Comparison of ENCODE assay signal across 8 mouse cellular contexts in genomic region chr15:57600562-57600961, GRCm38 (mm10).
A peak's percentile ranks its signal among the peaks of the same experiment; 100 is the strongest.
DNase-seq lines count a peak whose midpoint lies in the region; ATAC-seq and TF ChIP-seq lines count a peak whose summit lies in the region.

No protein-coding gene starts in this region.

- H3K9ac ChIP-seq in heart, embryonic 12.5 days, result no peak overlapping the region

- no peak overlapping the region for H3K4me3 ChIP-seq in heart, embryonic 12.5 days
- peak overlapping the region; percentile 26; the same call in 1 of the 2 replicates for H3K4me3 ChIP-seq in layer of hippocampus, adult 2 months

- TF ChIP-seq CTCF in layer of hippocampus, adult 2 months (conservative IDR thresholded peaks at IDR 0.05), result peak; percentile 97

- no peaks in the 10 kb centered on the region for H3K4me1 ChIP-seq in heart, embryonic 12.5 days (replicated peaks)

- no peak overlapping the region for H3K4me2 ChIP-seq in heart, embryonic 12.5 days

- 15% methylated on average over 6 of the region's 6 CpGs for WGBS in heart, embryonic 12.5 days

- H3K9me3 ChIP-seq in heart, embryonic 12.5 days (replicated peaks), result no peaks in the 10 kb centered on the region

- DNase-seq in heart, adult 18-20 months, result peak; percentile 15 to 43
- peak; percentile 12 to 65 for DNase-seq in adrenal gland, adult (ENCODE audit: inconsistent age in 2 of 2, low spot score in 1 of 2)
- DNase-seq in embryo, embryonic 10.5 days (ENCODE audit: low spot score), result peak; percentile 83
- peak; percentile 21 to 63 for DNase-seq in layer of hippocampus, adult 2 months (ENCODE audit: low spot score in 2 of 2)
- peak; percentile 35 to 63 for DNase-seq in right cerebral cortex, postnatal 10 days (ENCODE audit: low spot score in 2 of 2)

- no peak for ATAC-seq in heart, embryonic 12.5 days (ENCODE audit: insufficient number of reproducible peaks, low FRiP score)
- ATAC-seq in hematopoietic stem cell, adult 5-6 weeks (replicated peaks in 1 of 2; ENCODE audit: insufficient read depth in 1 of 2, low FRiP score in 2 of 2, low TSS enrichment in 1 of 2, low read depth in 1 of 2, poor library complexity in 2 of 2, severe bottlenecking in 2 of 2), result peak; percentile 85 to 92
- ATAC-seq in megakaryocyte, adult 5-6 weeks (ENCODE audit: poor library complexity, severe bottlenecking), result peak; percentile 90

- H3K27me3 ChIP-seq in heart, embryonic 12.5 days (replicated peaks), result 0 out of 2 replicates have a peak, but pooled peaks cover 6% of the 10 kb centered on the region

- H3K36me3 ChIP-seq in heart, embryonic 12.5 days, result no peaks in the 10 kb centered on the region

- H3K27ac ChIP-seq in heart, embryonic 12.5 days (ENCODE audit: poor library complexity, severe bottlenecking), result no peak overlapping the region
- no peak overlapping the region for H3K27ac ChIP-seq in layer of hippocampus, adult 2 months

Comparison
In these comparisons a context has a peak if more than half of its experiments do, and no peak if none do; other contexts are left out.
1. DNase-seq: peak in every context shown above with its lines; median percentile 83 in embryo, embryonic 10.5 days; 49 in right cerebral cortex, postnatal 10 days; 42 in layer of hippocampus, adult 2 months; 38 in adrenal gland, adult; 29 in heart, adult 18-20 months.